Mouse (Mus musculus): ENCODE measurements around the gene Ola1.

Ola1 gene

GRCm38 (mm10) chr2:73146111-73146510 lies 72.6 kb downstream of the Ola1 start:
- no peak for DNase-seq (ENCODE audit: low spot score)

GRCm38 (mm10) chr2:73143732-73144131 lies 75.0 kb downstream of the Ola1 start:
- DNase-seq (ENCODE audit: low spot score), result no peak

GRCm38 (mm10) chr2:73142832-73143470 lies 75.8 kb downstream of the Ola1 start:
- DNase-seq (ENCODE audit: low spot score), result no peak

DNA sequence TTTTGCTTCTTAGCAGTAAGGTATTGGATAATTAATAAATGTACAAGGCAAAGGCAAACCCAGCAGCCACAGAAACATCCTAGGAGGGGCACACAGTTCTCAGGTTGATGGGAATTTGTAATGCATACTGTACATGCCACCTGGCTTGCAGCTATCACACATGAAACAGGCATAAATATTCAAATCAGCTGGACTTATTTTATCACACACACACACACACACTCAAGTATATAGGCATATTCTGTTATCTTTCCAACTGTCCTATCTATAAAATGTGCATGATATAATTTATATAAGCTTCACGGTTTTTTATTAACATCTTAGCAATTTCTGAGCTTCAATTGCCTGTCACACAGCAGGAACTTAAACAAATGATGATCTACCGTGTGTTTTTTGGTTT lies 85.8 kb downstream of the Ola1 start:
- no peak for DNase-seq (ENCODE audit: low spot score)

DNA sequence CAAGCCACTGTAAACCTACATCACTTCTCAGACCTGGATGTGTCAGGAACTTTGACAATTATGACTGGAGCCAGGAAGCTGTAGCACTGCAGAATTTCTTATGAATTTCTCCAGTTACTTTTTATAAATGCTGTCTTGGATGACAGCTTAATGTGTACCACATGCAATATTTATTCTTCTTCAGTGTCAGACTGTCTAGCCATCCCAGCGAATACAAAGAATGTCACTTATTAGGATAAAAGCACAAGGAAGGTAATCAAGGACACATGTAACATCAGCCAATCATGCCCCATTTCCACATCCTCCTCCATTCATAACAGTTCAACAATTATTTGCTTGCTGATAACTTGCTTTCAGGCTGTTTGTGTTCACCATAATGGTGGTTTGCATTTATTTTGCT lies 91.0 kb downstream of the Ola1 start:
- no peak for DNase-seq (ENCODE audit: low spot score)

DNA sequence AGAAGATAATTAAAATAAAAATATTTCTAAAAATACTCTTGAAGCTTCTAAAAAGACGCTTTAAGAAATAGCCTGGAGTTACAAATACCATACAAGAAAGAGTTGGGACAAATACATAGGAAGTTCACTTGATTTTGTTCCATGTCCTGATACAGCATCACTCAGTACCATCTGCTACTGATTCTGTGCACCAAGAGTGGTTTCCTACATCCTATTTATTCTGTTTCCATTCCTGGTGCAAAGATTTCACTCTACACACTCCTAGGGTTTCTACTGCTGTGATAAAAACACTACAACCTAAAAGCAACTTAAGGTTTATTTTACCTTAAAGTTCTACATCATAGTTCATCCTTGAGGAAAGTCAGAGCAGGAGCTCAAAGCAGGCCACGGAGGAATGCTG lies 99.9 kb downstream of the Ola1 start:
- no peak for DNase-seq (ENCODE audit: low spot score)

- DNase-seq (ENCODE audit: low spot score), result no peak
These were observed 111.6 kb downstream of the Ola1 start for GRCm38 (mm10) chr2:73107089-73107488.

DNA sequence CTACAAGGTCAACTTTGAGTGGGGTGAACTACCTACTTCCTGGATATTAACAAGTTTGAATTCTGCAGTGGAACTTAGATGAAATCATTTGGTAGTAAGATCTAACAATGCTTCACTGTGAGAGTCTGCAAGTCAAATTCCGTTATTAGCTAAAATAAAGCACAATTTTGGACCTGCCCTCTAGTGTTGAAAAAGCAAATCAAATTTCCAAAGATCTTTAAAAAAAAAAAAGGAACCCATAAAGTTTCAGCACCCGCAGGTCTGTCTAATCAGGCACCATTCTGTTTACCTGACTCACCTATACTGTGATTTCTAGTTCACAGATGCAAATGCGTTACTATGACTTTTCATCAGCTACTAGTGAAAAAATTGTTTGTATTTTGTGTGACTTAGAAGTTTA lies 122.2 kb downstream of the Ola1 start:
- DNase-seq (ENCODE audit: low spot score), result no peak

- DNase-seq (ENCODE audit: low spot score), result no peak
These were observed 123.4 kb downstream of the Ola1 start for GRCm38 (mm10) chr2:73095300-73095699.

- DNase-seq (ENCODE audit: low spot score), result no peak
These were observed 125.7 kb downstream of the Ola1 start for GRCm38 (mm10) chr2:73093032-73093431.

- no peak for DNase-seq (ENCODE audit: low spot score)
These were observed 127.4 kb downstream of the Ola1 start for GRCm38 (mm10) chr2:73091302-73091701.

DNA sequence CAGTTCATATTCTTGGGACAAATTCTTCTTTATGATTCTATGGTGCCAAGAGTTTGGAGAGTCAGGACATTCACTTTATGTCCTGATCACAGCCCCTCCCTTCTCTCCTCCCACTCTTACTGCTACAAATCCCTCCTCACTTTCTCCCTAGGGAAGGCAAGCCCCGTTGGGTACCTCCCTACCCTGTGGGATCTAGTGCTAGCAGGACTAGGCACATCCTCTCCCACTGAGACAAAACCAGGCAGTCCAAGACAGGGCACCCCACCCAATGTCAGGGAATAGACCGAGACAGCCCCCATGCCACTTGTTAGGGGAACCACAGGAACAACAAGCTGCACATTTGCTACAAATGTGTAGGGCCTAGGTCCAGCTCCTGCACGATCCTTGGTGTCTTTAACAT lies 131.1 kb downstream of the Ola1 start:
- no peak for DNase-seq (ENCODE audit: low spot score)

DNA sequence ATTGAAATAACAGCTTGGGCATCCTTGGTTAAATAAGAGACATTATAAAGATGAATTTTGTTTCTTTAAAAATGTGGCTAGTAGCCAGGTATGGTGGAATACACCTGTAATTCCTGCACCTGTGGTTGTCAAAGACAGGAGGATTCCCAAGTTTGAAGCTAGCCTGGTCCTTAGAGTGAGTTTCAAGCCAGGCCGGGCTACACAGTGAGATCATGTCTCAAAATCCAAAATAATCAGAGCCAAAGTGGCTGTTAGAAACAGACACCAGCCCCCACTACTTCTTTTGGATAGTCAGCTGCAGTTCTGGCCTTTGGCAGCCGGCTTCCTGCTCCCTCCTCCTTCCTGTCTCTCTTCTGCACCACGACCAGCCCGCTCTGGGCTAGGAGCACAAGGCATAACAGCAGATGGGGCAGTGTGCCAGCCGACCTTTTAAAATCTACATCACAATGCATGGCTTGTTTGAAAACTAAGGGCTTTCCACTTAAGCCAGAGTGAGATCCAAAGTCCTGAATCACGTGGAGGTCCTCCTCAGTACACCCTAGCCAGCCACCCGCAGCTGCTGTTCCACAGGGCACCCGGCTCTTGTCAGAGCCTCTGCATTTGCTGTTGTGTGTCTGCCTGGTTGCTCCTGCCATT lies 132.9 kb downstream of the Ola1 start:
- no peak for DNase-seq (ENCODE audit: low spot score)

DNA sequence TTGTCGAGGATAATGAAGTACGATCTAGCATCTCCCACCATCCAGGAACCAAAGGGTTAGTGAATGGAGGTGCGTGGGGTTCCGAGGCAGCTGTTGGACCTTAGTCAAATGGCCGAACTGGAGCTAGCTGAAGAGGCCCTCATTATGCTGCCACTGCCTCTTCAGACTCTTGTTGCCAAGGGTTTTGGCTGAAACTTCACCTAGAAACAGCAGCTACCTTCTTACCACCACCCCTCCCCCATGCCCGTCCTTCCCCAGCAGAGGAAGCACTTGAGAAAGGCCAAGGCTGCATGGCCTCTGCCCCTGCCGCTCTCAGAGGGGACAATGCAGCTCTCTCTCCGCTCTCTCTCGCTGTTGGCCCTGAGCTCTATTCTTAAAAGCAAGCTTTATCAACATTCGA lies 136.2 kb downstream of the Ola1 start:
- no peak for DNase-seq (ENCODE audit: low spot score)

- DNase-seq (ENCODE audit: low spot score), result no peak
These were observed 136.9 kb downstream of the Ola1 start for GRCm38 (mm10) chr2:73081861-73082260.

DNA sequence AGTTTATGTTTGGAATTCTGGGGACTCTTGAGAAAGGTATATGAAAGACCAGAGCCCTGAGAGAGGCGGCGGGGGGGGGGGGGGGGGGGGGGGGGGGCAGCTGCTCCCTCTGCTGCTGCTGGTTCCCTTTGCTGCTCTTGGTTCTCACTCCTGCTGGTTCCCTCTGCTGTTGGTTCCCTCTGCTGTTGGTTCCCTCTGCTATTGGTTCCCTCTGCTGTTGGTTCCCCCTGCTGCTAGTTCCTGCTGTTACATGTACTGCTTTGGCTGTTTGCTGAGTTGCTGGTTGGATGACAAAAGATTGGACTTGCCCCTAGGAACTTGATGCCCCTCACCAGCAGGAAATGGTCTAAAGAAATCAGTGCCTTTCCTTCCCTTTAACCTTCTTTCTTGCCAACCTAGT lies 138.6 kb downstream of the Ola1 start:
- no peak for DNase-seq (ENCODE audit: low spot score)

DNA sequence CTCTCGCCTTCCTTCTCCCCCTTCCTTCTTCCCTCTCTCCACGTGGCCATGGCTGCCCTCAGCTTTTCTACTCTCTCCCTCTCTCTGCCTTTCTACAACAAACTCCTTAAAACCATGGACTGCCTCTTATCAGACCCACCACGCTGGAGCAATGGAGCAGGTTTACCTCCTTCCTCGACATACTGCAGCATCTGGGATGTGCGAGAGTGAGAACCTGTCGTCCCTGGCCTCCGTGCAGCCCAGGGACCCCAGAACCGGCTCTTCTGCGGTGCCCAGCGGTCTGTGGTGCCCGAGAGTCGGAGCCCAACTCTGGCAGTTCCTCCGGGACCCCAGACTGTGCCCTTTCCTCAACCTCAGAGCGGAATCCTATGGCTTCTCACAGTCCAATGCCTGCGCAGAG lies 139.4 kb downstream of the Ola1 start:
- DNase-seq (ENCODE audit: low spot score), result no peak

- DNase-seq (ENCODE audit: low spot score), result no peak
These were observed 144.8 kb downstream of the Ola1 start for GRCm38 (mm10) chr2:73073811-73074472.

DNA sequence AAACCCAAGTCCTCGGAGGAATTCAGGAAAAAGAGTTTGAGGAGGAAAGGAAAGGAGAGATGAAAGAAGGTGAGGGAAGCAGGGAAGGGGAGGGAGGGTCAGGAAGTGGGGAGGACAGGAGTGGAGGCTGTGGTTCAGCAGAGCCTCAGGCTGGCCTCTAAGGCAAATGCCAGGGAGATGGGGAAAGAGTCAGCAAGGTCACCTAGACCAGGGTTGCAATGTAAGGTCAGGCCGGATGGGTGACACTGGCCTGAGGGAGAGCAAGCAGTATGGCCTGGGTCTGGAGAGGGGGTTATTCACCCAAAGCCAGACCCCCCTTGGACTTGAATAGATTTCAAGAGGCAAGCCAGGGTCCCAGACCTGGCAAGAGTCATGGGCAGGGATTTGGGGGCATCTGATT lies 147.5 kb downstream of the Ola1 start:
- DNase-seq (ENCODE audit: low spot score), result no peak

- DNase-seq (ENCODE audit: low spot score), result no peak
These were observed 148.2 kb downstream of the Ola1 start for GRCm38 (mm10) chr2:73070449-73071076.

DNA sequence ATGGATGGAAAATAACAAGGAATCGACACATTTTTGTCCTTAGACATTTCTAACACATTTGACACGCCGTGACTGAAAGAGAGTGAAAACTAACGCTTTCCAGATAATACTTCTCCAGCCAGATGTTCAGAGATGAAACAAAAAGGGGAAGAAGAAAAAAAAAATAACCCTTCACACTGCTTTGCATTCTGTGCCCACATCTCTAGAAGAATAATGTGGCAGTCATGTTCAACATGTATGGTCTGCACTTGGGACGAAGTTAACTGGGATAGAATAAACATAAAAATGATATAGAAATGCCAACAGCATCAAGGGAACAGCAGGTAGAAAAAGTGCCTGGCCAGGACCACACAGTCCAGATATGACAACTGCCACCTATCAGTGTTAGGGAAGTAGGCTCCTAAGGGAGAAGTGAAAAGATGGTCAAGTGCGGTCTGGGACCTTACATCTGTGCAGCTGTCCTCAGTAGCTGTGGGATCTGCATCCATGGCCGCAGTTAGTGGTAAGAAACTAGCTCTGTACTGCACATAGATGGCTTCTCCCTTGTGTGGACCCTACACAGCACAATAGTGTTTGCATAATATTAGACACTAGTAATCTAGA lies 149.4 kb downstream of the Ola1 start:
- no peak for DNase-seq (ENCODE audit: low spot score)

GRCm38 (mm10) chr2:73066307-73067167 lies 152.2 kb downstream of the Ola1 start:
- DNase-seq (ENCODE audit: low spot score), result no peak

All from testis, postnatal 14 days (tissue).